Mouse (Mus musculus): Measurements from ENCODE around the gene Eif4enif1. TPM values are rescaled to one million over a fixed set of nuclear protein-coding genes. Genes with fewer than 3 reads are reported as not detected.

The Eif4enif1 gene
- polyA plus RNA-seq, 1 experiment from 2014 or later = 18.5 TPM

DNA sequence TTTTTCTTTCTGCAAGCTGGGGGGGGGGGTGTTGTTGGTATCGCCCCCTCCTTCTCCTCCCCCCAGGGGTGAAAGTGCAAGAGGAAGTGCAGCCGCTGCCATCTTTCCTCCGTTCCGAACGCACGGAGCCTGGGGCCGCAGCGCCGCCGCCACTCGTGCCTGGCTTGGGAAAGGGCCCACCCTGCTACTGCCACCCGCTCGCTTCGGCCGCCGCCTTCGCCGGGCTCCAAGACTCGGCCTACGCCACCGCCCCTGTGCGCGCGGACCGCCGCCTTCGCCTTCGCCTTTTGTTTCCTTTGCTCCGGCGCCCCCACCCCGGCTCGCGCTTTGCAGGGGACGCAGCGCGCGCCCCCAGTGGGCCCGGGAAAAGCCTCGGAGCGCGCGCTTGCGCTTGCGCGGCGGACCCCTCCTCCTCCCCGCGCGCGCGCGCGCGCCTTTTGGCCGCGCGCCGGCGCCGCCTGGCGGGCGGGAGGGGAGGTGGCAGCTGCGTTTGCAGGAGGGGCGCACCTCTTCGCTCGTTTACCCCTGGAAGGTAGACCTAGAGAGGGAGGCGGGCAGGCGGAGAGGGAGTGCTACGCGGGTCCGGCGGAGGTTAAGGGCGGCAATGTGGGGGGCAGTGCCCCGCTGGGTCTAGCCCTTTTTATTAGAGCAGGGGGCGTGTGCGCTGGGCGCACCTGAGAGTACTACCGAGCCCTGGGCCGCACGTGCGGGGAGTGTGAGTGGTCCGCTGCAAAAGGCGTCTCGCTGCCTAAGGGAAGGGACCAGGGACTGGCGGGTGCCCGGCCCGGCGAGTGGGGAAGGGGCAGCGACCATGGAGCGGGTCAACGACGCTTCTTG is 87.8 kb downstream of the Eif4enif1 start:
- H3K27me3 ChIP-seq (ENCODE audit: control insufficient read depth, insufficient read depth, low read depth, low read length) = no peaks in the 10 kb centered on the region
- H3K9me3 ChIP-seq (replicated peaks; ENCODE audit: control insufficient read depth, low read length) = no peaks in the 10 kb centered on the region
- H3K9ac ChIP-seq (ENCODE audit: low read depth, low read length) = peak overlapping the region; percentile 89
- H3K4me2 ChIP-seq (ENCODE audit: low read depth, low read length) = peak overlapping the region; percentile 98
- H3K27ac ChIP-seq (ENCODE audit: low read length) = peak overlapping the region; percentile 92
- peak; percentile 55 for ATAC-seq (ENCODE audit: low read depth)
- peaks cover 11% of the 10 kb centered on the region for H3K36me3 ChIP-seq (ENCODE audit: control insufficient read depth, insufficient read depth)
- peaks cover 43% of the 10 kb centered on the region for H3K4me1 ChIP-seq (ENCODE audit: control insufficient read depth, low read depth, low read length)
- H3K4me3 ChIP-seq (ENCODE audit: low read depth, low read length) = peak overlapping the region; percentile 84
- under 1% methylated on average over 74 of the region's 92 CpGs for WGBS (ENCODE audit: insufficient replicate concordance)

GRCm38 (mm10) chr11:3290640-3291310 is 88.6 kb downstream of the Eif4enif1 start:
- H3K4me3 ChIP-seq (ENCODE audit: low read depth, low read length) = peak overlapping the region; percentile 84
- H3K9ac ChIP-seq (ENCODE audit: low read depth, low read length) = peak overlapping the region; percentile 89
- H3K27ac ChIP-seq (ENCODE audit: low read length) = peak overlapping the region; percentile 74
- no peaks in the 10 kb centered on the region for H3K9me3 ChIP-seq (replicated peaks; ENCODE audit: control insufficient read depth, low read length)
- H3K27me3 ChIP-seq (ENCODE audit: control insufficient read depth, insufficient read depth, low read depth, low read length) = no peaks in the 10 kb centered on the region
- peak; percentile 19 for ATAC-seq (ENCODE audit: low read depth)
- H3K4me1 ChIP-seq (ENCODE audit: control insufficient read depth, low read depth, low read length) = peaks cover 47% of the 10 kb centered on the region
- H3K4me2 ChIP-seq (ENCODE audit: low read depth, low read length) = peak overlapping the region; percentile 98
- under 1% methylated on average over 50 of the region's 50 CpGs for WGBS (ENCODE audit: insufficient replicate concordance)
- peaks cover 11% of the 10 kb centered on the region for H3K36me3 ChIP-seq (ENCODE audit: control insufficient read depth, insufficient read depth)

- no peaks in the 10 kb centered on the region for H3K9me3 ChIP-seq (replicated peaks; ENCODE audit: control insufficient read depth, low read length)
- H3K4me3 ChIP-seq (ENCODE audit: low read depth, low read length) = peak overlapping the region; percentile 84
- peak overlapping the region; percentile 74 for H3K27ac ChIP-seq (ENCODE audit: low read length)
- H3K27me3 ChIP-seq (ENCODE audit: control insufficient read depth, insufficient read depth, low read depth, low read length) = no peaks in the 10 kb centered on the region
- ATAC-seq (ENCODE audit: low read depth) = no peak
- peaks cover 50% of the 10 kb centered on the region for H3K4me1 ChIP-seq (ENCODE audit: control insufficient read depth, low read depth, low read length)
- WGBS (ENCODE audit: insufficient replicate concordance) = under 1% methylated on average over 26 of the region's 26 CpGs
- H3K9ac ChIP-seq (ENCODE audit: low read depth, low read length) = peak overlapping the region; percentile 89
- H3K4me2 ChIP-seq (ENCODE audit: low read depth, low read length) = peak overlapping the region; percentile 98
- H3K36me3 ChIP-seq (ENCODE audit: control insufficient read depth, insufficient read depth) = peaks cover 11% of the 10 kb centered on the region
Measured at GRCm38 (mm10) chr11:3291311-3292061, 89.3 kb downstream of the Eif4enif1 start.

DNA sequence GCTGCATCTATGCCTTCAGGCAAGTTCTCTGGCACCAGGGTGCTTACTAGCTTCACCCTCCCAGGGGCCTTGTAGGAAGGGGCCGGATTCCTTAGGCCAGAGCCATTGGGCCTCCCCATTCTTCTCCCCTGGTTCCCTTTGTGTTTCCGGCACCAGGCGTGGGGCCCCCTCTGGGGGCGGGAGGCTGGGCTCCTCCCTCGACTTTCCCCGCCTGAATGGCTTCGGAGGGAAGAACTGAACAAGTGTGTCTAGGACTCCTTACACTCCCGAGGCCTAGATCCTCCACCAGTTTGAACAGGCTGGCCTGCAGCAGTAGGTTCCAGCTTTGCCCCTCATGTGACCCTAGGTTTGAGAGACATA is 89.8 kb downstream of the Eif4enif1 start:
- Histone ChIP-seq H3K9me3 (replicated peaks; ENCODE audit: control insufficient read depth, low read length) (no peaks in the 10 kb centered on the region), H3K27me3 (ENCODE audit: control insufficient read depth, insufficient read depth, low read depth, low read length) (no peaks in the 10 kb centered on the region), H3K4me1 (ENCODE audit: control insufficient read depth, low read depth, low read length) (peaks cover 50% of the 10 kb centered on the region), H3K4me3 (ENCODE audit: low read depth, low read length) (peak overlapping the region; percentile 84), H3K36me3 (ENCODE audit: control insufficient read depth, insufficient read depth) (peaks cover 11% of the 10 kb centered on the region), H3K4me2 (ENCODE audit: low read depth, low read length) (peak overlapping the region; percentile 98), H3K9ac (ENCODE audit: low read depth, low read length) (peak overlapping the region; percentile 89), H3K27ac (ENCODE audit: low read length) (peak overlapping the region; percentile 74)
- under 1% methylated on average over 8 of the region's 8 CpGs for WGBS (ENCODE audit: insufficient replicate concordance)
- ATAC-seq (ENCODE audit: low read depth) = peak; percentile 35

DNA sequence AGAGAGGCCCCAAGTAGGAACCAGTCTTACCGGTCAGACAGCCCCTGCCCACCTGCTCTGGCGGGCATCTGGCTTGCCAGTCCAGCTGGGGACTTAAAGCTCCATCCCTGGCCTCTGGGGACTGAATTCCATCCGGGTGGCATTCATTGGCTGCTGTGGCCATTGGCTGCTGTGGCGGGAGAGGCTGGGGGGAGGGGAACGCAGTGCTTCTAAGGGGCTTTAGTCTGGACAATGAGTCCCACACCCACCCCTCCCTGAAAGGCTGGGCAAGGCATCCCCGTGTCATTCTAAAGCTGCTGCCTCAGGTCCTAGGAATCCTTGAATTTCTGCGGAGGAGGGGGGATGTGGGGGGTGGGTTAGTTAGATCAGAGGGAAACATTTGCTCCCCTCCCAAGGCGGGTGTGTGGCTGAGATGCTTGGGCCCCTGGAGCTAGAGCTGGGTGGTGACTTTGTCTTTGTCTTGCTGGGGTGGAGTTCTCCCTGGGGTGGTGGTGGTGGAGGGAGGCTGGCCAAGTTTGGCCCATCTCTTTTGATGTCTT is 90.6 kb downstream of the Eif4enif1 start:
- Histone ChIP-seq H3K9ac (ENCODE audit: low read depth, low read length) (peak overlapping the region; percentile 89), H3K4me3 (ENCODE audit: low read depth, low read length) (peak overlapping the region; percentile 84), H3K4me2 (ENCODE audit: low read depth, low read length) (peak overlapping the region; percentile 98), H3K4me1 (ENCODE audit: control insufficient read depth, low read depth, low read length) (peaks cover 49% of the 10 kb centered on the region), H3K9me3 (replicated peaks; ENCODE audit: control insufficient read depth, low read length) (no peaks in the 10 kb centered on the region), H3K36me3 (ENCODE audit: control insufficient read depth, insufficient read depth) (peaks cover 11% of the 10 kb centered on the region), H3K27me3 (ENCODE audit: control insufficient read depth, insufficient read depth, low read depth, low read length) (no peaks in the 10 kb centered on the region), H3K27ac (ENCODE audit: low read length) (peak overlapping the region; percentile 49)
- no peak for ATAC-seq (ENCODE audit: low read depth)
- 4% methylated on average over 8 of the region's 8 CpGs for WGBS (ENCODE audit: insufficient replicate concordance)

DNA sequence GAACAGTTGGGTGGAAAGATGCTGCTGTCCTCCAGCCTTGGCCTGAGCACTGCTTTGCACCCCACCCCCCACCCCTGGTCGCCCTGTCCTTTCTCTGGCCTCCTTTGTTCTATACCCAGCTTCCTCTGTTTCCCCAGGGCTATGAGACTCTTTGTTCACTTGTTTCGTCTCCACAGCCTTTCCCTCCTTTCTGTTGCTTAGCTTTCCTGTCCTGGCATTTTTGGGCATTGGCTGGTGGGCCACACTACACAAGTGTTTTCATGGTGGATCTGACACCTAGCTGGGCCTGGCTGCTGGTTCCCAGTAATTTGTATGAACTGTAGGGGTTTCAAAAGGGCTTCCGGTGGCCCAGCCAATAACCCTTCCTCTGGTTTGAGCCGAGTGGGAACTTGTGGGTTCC is 91.2 kb downstream of the Eif4enif1 start:
- Histone ChIP-seq H3K9ac (ENCODE audit: low read depth, low read length) (no peak overlapping the region), H3K4me3 (ENCODE audit: low read depth, low read length) (peak overlapping the region; percentile 84), H3K27ac (ENCODE audit: low read length) (no peak overlapping the region; the same call in 1 of the 2 replicates), H3K4me1 (ENCODE audit: control insufficient read depth, low read depth, low read length) (peaks cover 44% of the 10 kb centered on the region), H3K4me2 (ENCODE audit: low read depth, low read length) (peak overlapping the region; percentile 98), H3K27me3 (ENCODE audit: control insufficient read depth, insufficient read depth, low read depth, low read length) (no peaks in the 10 kb centered on the region), H3K36me3 (ENCODE audit: control insufficient read depth, insufficient read depth) (peaks cover 11% of the 10 kb centered on the region), H3K9me3 (replicated peaks; ENCODE audit: control insufficient read depth, low read length) (no peaks in the 10 kb centered on the region)
- 39% methylated on average over 4 of the region's 4 CpGs for WGBS (ENCODE audit: insufficient replicate concordance)
- no peak for ATAC-seq (ENCODE audit: low read depth)

Other genes with a start within 250 kb of the Eif4enif1 start
- gene Sfi1, start 8.9 kb upstream of the Eif4enif1 start, polyA plus RNA-seq (2015; fragmentation: Nextera tagmentation; extraction: Ambion mirVana) = 3.4 and 4.1 TPM in 2 replicates
- gene Drg1, start 64.0 kb downstream of the Eif4enif1 start, polyA plus RNA-seq (2015; fragmentation: Nextera tagmentation; extraction: Ambion mirVana) = 91.6 and 103 TPM in 2 replicates
- gene Patz1, start 86.5 kb downstream of the Eif4enif1 start, polyA plus RNA-seq (2015; fragmentation: Nextera tagmentation; extraction: Ambion mirVana) = 8.7 and 9.2 TPM in 2 replicates
- 1.4 and 1.9 TPM in 2 replicates for gene Pik3ip1, start 128.0 kb downstream of the Eif4enif1 start, polyA plus RNA-seq (2015; fragmentation: Nextera tagmentation; extraction: Ambion mirVana)
- 6.7 and 7.3 TPM in 2 replicates for gene Limk2, start 206.8 kb downstream of the Eif4enif1 start, polyA plus RNA-seq (2015; fragmentation: Nextera tagmentation; extraction: Ambion mirVana)
- 8.4 and 9.0 TPM in 2 replicates for gene Rnf185, start 250.0 kb downstream of the Eif4enif1 start, polyA plus RNA-seq (2015; fragmentation: Nextera tagmentation; extraction: Ambion mirVana)

Data from liver, embryonic 16.5 days (tissue).